Mouse (Mus musculus) testis, postnatal 10 days (tissue): ENCODE data around the gene Tspear.
"Not testable (repeated sequence)": the region's sequence is repeated elsewhere in the genome, so short reads cannot be mapped to it uniquely, and the experiment has no call there.

Experiments
- DNase-seq: peaks from one replicate; pipeline ENCODE4 v3.0.0; 2021; ENCODE audit warnings: low spot score

Gene Tspear

DNA sequence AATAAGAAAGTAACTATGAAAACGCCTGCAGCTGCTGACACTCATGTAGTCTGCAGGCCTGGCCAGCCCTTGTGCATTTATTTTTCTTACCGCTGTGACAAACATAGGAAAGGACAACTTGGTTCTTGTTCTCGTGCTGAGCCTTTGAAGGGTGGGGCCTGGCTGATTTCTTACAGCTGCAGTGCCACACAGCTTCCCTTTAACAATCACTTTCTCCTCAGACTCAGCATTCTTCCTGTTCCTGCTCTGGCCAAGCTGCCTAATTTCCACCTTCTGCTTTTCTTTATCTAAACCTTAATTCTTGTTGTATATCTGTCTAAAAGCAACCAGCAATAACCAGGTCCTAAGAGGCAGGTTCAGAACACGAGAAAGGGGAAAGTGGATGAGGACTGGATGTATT lies 27.4 kb downstream of the Tspear start:
- no peak for DNase-seq

DNA sequence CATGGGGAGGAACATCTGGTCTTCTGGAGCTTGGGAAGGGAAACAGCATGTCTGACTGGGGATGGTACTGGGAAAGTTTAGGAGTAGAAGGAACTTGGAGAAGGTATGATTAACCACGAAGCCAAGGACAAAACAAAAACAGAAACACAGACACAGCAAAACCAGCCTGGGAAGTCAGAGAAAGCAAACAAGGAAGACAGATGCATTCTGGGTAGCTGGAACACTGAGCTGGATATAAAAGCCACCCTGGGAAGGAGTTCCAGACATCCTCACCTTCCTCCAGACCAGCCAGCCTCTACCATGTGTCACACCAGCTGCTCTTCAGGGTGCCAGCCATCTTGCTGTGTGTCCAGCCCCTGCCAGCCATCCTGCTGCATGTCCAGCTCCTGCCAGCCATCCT lies 29.1 kb downstream of the Tspear start, which contains the start of gene Gm10142:
Gene Gm10142, plus strand, starts transcription at position 301 of the 400 bp plus-strand sequence.
- no peak for DNase-seq

DNA sequence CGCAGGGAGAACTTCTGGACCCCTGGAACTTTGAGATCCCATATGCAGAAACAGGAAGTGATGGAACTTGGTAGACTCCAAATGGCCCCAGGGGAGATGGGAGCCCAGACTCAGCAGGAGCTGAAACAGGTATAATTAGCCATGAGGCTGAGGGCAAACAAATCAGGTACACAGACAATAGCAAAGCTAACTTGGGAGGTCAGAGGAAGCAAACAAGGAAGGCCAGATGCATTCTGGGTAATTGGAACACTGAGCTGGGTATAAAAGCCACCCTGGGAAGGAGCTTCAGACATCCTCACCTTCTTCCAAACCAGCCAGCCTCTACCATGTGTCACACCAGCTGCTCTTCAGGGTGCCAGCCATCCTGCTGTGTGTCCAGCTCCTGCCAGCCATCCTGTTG lies 33.9 kb downstream of the Tspear start, which contains the start of gene Krtap12-1:
Gene Krtap12-1, plus strand, starts transcription at position 301 of the 400 bp plus-strand sequence.
- not testable (repeated sequence) for DNase-seq

GRCm38 (mm10) chr10:77724855-77725254 lies 38.5 kb downstream of the Tspear start:
- no peak for DNase-seq

DNA sequence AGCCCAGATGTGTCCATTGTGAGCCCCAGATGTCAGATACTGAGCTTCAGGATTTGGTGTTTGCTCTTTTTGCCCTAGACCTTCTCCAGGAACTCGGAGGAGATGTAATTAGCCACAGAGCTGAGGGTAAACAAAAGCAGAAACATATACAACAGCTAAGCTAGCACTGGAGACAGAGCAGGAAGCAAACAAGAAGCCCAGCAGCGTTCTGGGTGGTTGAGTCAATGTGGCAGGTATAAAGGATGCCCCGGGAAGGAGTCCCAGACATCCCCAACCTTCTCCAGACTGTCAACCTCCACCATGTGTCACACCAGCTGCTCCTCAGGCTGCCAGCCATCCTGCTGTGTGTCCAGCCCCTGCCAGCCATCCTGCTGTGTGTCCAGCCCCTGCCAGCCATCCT lies 39.8 kb downstream of the Tspear start, which contains the start of gene Gm10100:
Gene Gm10100, plus strand, starts transcription at position 301 of the 400 bp plus-strand sequence.
- DNase-seq = no peak

DNA sequence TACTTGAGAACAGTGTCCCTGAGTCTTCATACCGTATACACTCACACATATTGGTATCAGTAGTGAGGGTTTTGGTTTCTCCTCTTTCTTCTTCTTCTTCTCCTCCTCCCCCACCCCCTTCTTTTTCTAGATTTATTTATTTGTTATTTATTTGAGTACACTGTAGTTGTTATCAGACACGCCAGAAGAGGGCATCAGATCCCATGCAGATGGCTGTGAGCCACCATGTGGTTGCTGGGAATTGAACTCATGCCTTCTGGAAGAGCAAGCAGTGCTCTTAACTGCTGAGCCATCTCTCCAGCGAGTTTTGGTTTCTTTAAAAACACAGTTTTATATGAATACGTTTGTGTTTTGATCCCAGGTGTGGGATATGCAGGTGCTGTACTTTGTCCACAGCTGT lies 41.9 kb downstream of the Tspear start:
- DNase-seq = no peak

- DNase-seq = peak; percentile 57
These were observed 42.9 kb downstream of the Tspear start for GRCm38 (mm10) chr10:77729241-77729640.

DNA sequence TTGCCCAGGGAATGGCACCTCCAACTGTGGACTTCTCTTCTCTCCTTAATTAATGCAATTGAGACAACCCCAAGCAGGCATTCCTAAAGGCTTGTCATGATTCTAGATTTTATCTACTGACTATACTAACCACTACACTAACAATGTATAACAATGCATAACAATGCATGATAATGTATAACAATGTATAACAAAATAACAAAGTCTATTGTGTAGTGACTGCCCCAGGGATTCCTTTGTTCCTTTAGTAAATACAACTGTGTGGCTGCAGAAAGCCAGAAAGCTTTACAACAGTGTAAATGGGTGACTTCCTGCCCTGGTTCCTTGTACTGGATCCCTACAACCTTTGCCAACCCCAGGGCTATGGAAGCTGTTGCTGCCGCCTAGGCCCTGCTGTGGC lies 49.6 kb downstream of the Tspear start:
- DNase-seq = no peak

GRCm38 (mm10) chr10:77738929-77739328 lies 52.6 kb downstream of the Tspear start:
- DNase-seq = no peak

DNA sequence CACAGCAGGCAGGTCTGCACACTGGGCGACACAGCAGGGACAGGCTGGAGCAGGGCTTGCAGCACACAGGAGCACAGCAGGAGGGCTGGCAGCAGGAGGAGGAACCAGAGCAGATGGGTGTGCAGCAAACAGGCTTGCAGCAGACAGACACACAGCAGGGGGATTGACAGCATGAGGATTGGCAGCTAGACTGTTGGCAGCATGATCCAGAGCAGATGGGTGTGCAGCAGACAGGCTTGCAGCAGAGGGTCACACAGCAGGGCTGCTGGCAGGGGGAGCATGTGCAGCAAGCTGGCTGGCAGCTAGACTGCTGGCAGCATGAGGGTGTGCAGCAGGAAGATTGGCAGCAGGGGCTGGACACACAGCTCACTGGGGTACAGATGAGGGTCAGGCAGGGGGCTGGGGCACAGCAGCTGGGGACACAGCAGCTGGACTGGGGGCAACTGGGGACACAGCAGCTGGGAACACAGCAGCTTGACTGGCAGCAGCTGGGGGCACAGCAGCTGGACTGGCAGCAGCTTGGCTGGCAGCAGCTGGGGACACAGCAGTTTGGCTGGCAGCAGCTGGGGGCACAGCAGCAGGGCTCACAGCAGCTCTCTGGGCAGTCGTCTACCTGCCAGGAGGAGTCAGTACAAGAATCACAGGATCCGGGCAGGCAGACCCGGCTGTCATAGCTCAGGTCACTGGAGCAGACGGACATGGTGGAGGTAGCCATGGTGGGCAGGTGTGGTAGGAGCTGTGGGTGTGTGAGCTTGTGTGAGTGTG lies 55.7 kb downstream of the Tspear start, which contains the start of gene Gm18596:
Gene Gm18596, minus strand, starts transcription at position 715 of the 765 bp plus-strand sequence.
- DNase-seq = not testable (repeated sequence)

GRCm38 (mm10) chr10:77750686-77751085 lies 64.3 kb downstream of the Tspear start:
- DNase-seq = not testable (repeated sequence)

DNA sequence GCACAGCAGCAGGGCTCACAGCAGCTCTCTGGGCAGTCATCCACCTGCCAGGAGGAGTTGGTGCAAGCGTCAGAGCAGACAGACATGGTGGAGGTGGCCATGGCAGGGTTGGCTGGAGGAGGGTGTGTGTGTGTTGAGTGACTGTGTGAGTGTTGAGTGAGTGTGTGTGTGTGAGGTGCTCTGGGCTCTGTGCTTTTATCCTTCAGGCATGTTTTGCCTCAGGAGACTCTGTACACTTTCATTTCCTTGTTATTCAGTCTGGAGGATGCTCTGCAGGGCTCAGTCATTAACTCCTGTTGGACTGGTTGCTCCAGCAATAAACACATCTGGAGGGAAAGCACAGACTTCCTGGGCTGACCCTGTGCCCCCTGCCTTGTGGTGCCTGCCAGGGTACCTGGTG lies 64.9 kb downstream of the Tspear start, which contains the start of gene Gm9736:
Gene Gm9736, minus strand, starts transcription at position 101 of the 400 bp plus-strand sequence.
- not testable (repeated sequence) for DNase-seq

DNA sequence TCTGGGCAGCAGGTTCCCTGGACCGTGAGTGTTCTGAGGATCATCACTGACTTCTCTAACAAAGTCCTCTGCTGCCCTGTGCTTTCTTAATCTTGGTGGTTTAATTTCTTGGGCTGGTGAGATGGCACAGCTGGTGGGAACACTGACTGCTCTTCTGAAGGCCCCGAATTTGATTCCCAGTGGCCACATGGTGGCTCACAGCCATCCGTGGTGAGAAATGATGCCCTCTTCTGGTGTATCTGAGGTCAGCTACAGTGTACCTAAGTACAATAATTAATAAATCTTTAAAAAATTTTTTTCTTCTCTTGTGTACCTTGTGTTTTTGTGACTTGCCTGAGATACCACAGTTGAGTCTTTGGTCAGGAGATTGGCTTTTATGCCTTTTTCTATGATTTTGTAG lies 65.9 kb downstream of the Tspear start:
- DNase-seq = not testable (repeated sequence)

- DNase-seq = no peak
These were observed 67.1 kb downstream of the Tspear start for GRCm38 (mm10) chr10:77753448-77753847.

DNA sequence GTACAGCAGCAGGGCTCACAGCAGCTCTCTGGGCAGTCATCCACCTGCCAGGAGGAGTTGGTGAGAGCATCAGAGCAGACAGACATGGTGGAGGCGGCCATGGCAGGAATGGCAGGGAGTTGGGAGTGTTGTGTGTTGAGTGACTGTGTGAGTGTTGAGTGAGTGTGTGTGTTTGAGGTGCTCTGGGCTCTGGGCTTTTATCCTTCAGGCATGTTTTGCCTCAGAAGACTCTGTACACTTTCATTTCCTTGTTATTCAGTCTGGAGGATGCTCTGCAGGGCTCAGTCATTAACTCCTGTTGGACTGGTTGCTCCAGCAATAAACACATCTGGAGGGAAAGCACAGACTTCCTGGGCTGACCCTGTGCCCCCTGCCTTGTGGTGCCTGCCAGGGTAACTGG lies 73.2 kb downstream of the Tspear start, which contains the start of gene Gm3233:
Gene Gm3233, minus strand, starts transcription at position 101 of the 400 bp plus-strand sequence.
- DNase-seq = not testable (repeated sequence)

- no peak for DNase-seq
These were observed 83.4 kb downstream of the Tspear start for GRCm38 (mm10) chr10:77769727-77770126.

DNA sequence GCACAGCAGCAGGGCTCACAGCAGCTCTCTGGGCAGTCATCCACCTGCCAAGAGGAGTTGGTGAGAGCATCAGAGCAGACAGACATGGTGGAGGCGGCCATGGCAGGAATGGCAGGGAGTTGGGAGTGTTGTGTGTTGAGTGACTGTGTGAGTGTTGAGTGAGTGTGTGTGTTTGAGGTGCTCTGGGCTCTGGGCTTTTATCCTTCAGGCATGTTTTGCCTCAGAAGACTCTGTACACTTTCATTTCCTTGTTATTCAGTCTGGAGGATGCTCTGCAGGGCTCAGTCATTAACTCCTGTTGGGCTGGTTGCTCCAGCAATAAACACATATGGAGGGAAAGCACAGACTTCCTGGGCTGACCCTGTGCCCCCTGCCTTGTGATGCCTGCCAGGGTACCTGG lies 84.9 kb downstream of the Tspear start, which contains the start of gene Gm3238:
Gene Gm3238, minus strand, starts transcription at position 101 of the 400 bp plus-strand sequence.
- not testable (repeated sequence) for DNase-seq

DNA sequence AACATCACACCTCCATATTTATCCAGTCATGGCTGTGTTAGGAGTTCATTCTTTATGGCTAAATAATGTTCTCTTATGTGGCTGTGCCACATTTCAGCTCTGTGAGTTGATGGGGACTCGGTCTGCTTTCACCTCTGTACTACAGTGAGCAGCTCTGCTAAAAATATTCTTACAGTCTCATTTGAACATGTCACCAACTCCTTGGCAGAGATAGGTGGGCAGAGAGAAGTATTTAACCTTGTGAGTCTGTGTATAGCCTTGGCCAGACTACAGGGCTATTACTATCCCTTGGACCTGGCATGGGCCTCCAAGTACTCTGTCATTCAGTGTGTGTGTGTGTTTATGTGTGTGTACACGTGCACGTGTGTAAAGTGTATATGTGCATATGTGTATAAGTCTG lies 85.8 kb downstream of the Tspear start:
- not testable (repeated sequence) for DNase-seq

DNA sequence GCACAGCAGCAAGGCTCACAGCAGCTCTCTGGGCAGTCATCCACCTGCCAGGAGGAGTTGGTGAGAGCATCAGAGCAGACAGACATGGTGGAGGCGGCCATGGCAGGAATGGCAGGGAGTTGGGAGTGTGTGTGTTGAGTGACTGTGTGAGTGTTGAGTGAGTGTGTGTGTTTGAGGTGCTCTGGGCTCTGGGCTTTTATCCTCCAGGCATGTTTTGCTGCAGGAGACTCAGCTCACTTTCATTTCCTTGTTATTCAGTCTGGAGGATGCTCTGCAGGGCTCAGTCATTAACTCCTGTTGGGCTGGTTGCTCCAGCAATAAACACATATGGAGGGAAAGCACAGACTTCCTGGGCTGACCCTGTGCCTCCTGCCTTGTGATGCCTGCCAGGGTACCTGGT lies 90.5 kb downstream of the Tspear start, which contains the start of gene Gm7138:
Gene Gm7138, minus strand, starts transcription at position 101 of the 400 bp plus-strand sequence.
- not testable (repeated sequence) for DNase-seq

- DNase-seq = not testable (repeated sequence)
These were observed 96.1 kb downstream of the Tspear start, which contains the start of gene Gm3250 for GRCm38 (mm10) chr10:77782442-77782841. Gene Gm3250 (minus strand): TSS chr10:77782542.

- not testable (repeated sequence) for DNase-seq
These were observed 97.0 kb downstream of the Tspear start for GRCm38 (mm10) chr10:77783396-77783795.

DNA sequence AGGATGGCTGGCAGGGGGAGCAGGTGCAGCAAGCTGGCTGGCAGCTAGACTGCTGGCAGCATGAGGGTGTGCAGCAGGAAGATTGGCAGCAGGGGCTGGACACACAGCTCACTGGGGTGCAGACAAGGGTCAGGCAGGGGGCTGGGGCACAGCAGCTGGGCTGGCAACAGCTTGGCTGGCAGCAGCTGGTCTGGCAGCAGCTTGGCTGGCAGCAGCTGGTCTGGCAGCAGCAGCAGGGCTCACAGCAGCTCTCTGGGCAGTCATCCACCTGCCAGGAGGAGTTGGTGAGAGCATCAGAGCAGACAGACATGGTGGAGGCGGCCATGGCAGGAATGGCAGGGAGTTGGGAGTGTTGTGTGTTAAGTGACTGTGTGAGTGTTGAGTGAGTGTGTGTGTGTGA lies 101.5 kb downstream of the Tspear start, which contains the start of gene Gm7137:
Gene Gm7137, minus strand, starts transcription at position 325 of the 400 bp plus-strand sequence.
- not testable (repeated sequence) for DNase-seq

- DNase-seq = no peak
These were observed 102.3 kb downstream of the Tspear start for GRCm38 (mm10) chr10:77788621-77789020.
